Mouse (Mus musculus) forebrain, postnatal 0 days (tissue): Measurements from ENCODE around the gene Selenos. TPM values are rescaled to one million over a fixed set of nuclear protein-coding genes. Genes with fewer than 3 reads are reported as not detected.

Source experiments
- ATAC-seq: fragments of 200-750 bp; cut with Nextera tagmentation; 2 replicates; pipeline ENCODE4 v1.8.0; 2017; ENCODE audit warnings: mild to moderate bottlenecking, moderate library complexity
- DNase-seq: peaks from one replicate; pipeline ENCODE4 v3.0.0-alpha.2; 2015
- H3K27ac ChIP-seq: fragments of 300-500 bp; sonication (generic); 2 replicates; pipeline ENCODE4 v1.5.1; 2014; ENCODE audit warnings: low read depth, mild to moderate bottlenecking, antibody characterized with exemption, low read length, moderate library complexity, mixed read lengths
- H3K27me3 ChIP-seq: fragments of 300-500 bp; sonication (generic); 2 replicates; pipeline ENCODE4 v1.6.1; 2014; ENCODE audit warnings: mild to moderate bottlenecking, low read length, mixed read lengths; ENCODE audit not compliant: insufficient read depth
- H3K36me3 ChIP-seq: fragments of 300-500 bp; sonication (generic); 2 replicates; pipeline ENCODE4 v1.6.1; 2014; ENCODE audit warnings: mild to moderate bottlenecking, moderate library complexity; ENCODE audit not compliant: insufficient read depth
- H3K4me1 ChIP-seq: fragments of 300-500 bp; sonication (generic); 2 replicates; pipeline ENCODE4 v1.6.1; 2014; ENCODE audit warnings: antibody characterized with exemption; ENCODE audit not compliant: insufficient read depth
- H3K4me2 ChIP-seq: fragments of 300-500 bp; sonication (generic); 2 replicates; pipeline ENCODE4 v1.6.1; 2014; ENCODE audit warnings: low read depth, mild to moderate bottlenecking, moderate library complexity
- H3K4me3 ChIP-seq: fragments of 300-500 bp; sonication (generic); 2 replicates; pipeline ENCODE4 v1.5.1; 2014; ENCODE audit warnings: low read depth, low read length, mixed read lengths
- H3K9ac ChIP-seq: fragments of 300-500 bp; sonication (generic); 2 replicates; pipeline ENCODE4 v1.6.1; 2014; ENCODE audit warnings: mild to moderate bottlenecking
- H3K9me3 ChIP-seq: fragments of 300-500 bp; sonication (generic); 2 replicates; pipeline ENCODE4 v1.6.1; 2016; ENCODE audit warnings: low read length
- CTCF ChIP-seq: sonication (generic); IDR thresholded peaks from 2 replicates; pipeline ENCODE4 v1.5.1; 2016; ENCODE audit warnings: antibody characterized with exemption, control low read depth, low read depth
- WGBS: fragments of 180-500 bp; shearing (Covaris S2); extraction: QIAGEN DNeasy Blood & Tissue Kit; methylation state at CpG from one replicate; pipeline ENCODE4 v1.1.7; 2014; 5-methylcytosine and 5-hydroxymethylcytosine counted together
- polyA plus RNA-seq: library from polyadenylated mRNA; unstranded; fragments of >200 nt; fragmentation: Nextera tagmentation; extraction: Ambion mirVana; gene quantifications from 2 replicates; pipeline ENCODE4 v1.2.1, GENCODE M21; 2015
- total RNA-seq: library from RNA; depleted of rRNA; stranded (reverse); fragments of >200 nt; gene quantifications from 2 replicates; pipeline ENCODE4 v1.2.3, GENCODE M21; 2014; rRNA removed

The Selenos gene
- total and polyA plus RNA-seq, 2 experiments from 2014 or later: 52.2 to 110 TPM

- ATAC-seq (no peak), DNase-seq (no peak)
- no peak overlapping the region for H3K27ac ChIP-seq
- H3K4me2 ChIP-seq: no peak overlapping the region
- no peak overlapping the region for H3K4me3 ChIP-seq
- no peak overlapping the region for H3K9ac ChIP-seq
- 0 out of 2 replicates have a peak, but pooled peaks cover 5% of the 10 kb centered on the region for H3K36me3 ChIP-seq
- no peak for TF ChIP-seq CTCF
- no peaks in the 10 kb centered on the region for H3K9me3 ChIP-seq
- 87% methylated on average over 4 of the region's 4 CpGs for WGBS
- H3K4me1 ChIP-seq: 0 out of 2 replicates have a peak, but pooled peaks cover 5% of the 10 kb centered on the region
- H3K27me3 ChIP-seq: no peaks in the 10 kb centered on the region
Observed at GRCm38 (mm10) chr7:66131776-66132421, 52.5 kb downstream of the Selenos start.

DNA sequence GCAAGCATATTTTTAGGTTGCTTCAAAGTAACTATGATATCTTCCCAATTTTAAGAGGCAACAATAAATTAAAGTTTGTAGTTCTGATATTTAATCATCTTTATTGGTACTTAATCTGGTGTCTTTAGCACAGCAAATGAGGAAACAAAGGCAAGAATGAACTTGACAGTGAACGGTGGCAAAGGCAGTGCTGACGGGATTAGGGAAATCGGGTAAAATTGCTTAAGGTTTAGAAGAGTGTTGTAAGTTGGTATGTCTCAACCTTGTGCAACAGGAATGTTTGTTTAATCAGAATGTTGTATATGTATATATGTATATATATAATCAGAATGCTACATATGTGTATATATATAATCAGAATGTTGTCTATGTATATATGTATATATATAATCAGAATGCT lies 54.7 kb downstream of the Selenos start:
- H3K4me3 ChIP-seq: no peak overlapping the region
- H3K9me3 ChIP-seq: no peaks in the 10 kb centered on the region
- no peak for TF ChIP-seq CTCF
- no peak overlapping the region for H3K9ac ChIP-seq
- DNase-seq (no peak), ATAC-seq (no peak)
- no peaks in the 10 kb centered on the region for H3K36me3 ChIP-seq
- 0 out of 2 replicates have a peak, but pooled peaks cover 11% of the 10 kb centered on the region for H3K4me1 ChIP-seq
- no peaks in the 10 kb centered on the region for H3K27me3 ChIP-seq
- WGBS: 92% methylated on average over 3 of the region's 3 CpGs
- H3K27ac ChIP-seq: no peak overlapping the region
- H3K4me2 ChIP-seq: no peak overlapping the region

- 71% methylated on average over 3 of the region's 3 CpGs for WGBS
- no peak overlapping the region for H3K27ac ChIP-seq
- no peak overlapping the region for H3K9ac ChIP-seq
- H3K27me3 ChIP-seq: no peaks in the 10 kb centered on the region
- ATAC-seq: no peak
- no peak for DNase-seq
- peaks cover 17% of the 10 kb centered on the region for H3K4me1 ChIP-seq
- H3K9me3 ChIP-seq: no peaks in the 10 kb centered on the region
- no peak for TF ChIP-seq CTCF
- H3K4me3 ChIP-seq: no peak overlapping the region
- H3K36me3 ChIP-seq: no peaks in the 10 kb centered on the region
- no peak overlapping the region for H3K4me2 ChIP-seq
Observed at GRCm38 (mm10) chr7:66135644-66136043, 56.2 kb downstream of the Selenos start.

DNA sequence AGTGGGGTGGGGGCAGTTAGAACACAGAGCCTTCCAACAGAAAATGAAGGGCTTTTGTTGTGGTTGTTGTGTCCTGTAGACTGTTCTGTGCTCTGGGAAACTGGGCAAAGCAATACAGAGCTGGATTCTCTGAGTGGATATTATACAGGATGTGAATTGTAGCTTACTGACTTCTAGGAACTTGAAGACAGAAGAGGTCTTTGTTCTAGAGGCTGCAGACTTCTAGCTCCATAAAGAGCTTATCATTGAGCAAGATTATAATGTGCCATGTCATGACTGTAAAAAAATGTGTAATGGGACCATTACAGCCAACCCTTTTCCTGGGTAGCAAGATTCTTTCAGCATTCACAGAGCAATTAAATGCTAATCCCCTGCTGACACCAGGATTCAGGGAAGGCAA lies 56.7 kb downstream of the Selenos start:
- Histone ChIP-seq H3K4me2 (no peak overlapping the region), H3K9me3 (no peaks in the 10 kb centered on the region), H3K4me3 (no peak overlapping the region), H3K9ac (no peak overlapping the region), H3K36me3 (no peaks in the 10 kb centered on the region), H3K4me1 (peaks cover 22% of the 10 kb centered on the region), H3K27me3 (no peaks in the 10 kb centered on the region), H3K27ac (no peak overlapping the region)
- DNase-seq (no peak), ATAC-seq (0 out of 2 replicates have a peak, but pooled peaks have one; percentile 11)
- no peak for TF ChIP-seq CTCF

DNA sequence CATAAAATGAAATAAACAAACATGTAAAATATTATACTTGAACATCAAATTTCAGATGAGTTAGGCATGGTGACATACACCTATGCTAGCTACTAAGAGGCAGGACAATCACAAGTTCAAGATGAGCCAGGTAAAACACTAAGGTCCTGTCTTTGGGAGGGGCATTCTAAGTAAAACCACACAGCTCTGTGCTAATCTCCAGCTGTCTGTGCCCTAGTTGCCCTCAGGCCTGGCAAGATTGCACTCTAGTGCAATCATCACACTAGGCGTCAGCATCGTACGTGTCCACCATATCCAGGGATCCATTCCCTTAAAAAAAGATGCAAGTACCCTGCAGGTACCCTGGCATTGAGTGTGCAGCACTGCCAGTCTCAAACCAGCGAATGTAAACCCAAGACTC lies 57.9 kb downstream of the Selenos start:
- Histone ChIP-seq H3K27me3 (no peaks in the 10 kb centered on the region), H3K9ac (no peak overlapping the region), H3K4me2 (no peak overlapping the region), H3K27ac (no peak overlapping the region), H3K4me3 (no peak overlapping the region), H3K4me1 (peaks cover 24% of the 10 kb centered on the region), H3K36me3 (no peaks in the 10 kb centered on the region), H3K9me3 (no peaks in the 10 kb centered on the region)
- no peak for ATAC-seq
- WGBS: 86% methylated on average over 4 of the region's 4 CpGs
- TF ChIP-seq CTCF: no peak
- DNase-seq: no peak

GRCm38 (mm10) chr7:66138301-66138700 lies 58.9 kb downstream of the Selenos start:
- peak; percentile 40 for ATAC-seq
- WGBS: 23% methylated on average over 4 of the region's 4 CpGs
- Histone ChIP-seq H3K4me1 (peaks cover 30% of the 10 kb centered on the region), H3K27ac (no peak overlapping the region), H3K9me3 (no peaks in the 10 kb centered on the region), H3K4me2 (no peak overlapping the region), H3K4me3 (no peak overlapping the region), H3K27me3 (no peaks in the 10 kb centered on the region), H3K9ac (no peak overlapping the region), H3K36me3 (no peaks in the 10 kb centered on the region)
- DNase-seq: peak; percentile 58
- TF ChIP-seq CTCF: no peak

GRCm38 (mm10) chr7:66138878-66139277 lies 59.4 kb downstream of the Selenos start:
- 90% methylated on average over 5 of the region's 5 CpGs for WGBS
- H3K4me3 ChIP-seq: no peak overlapping the region
- H3K27me3 ChIP-seq: no peaks in the 10 kb centered on the region
- ATAC-seq: no peak
- H3K27ac ChIP-seq: no peak overlapping the region
- peaks cover 30% of the 10 kb centered on the region for H3K4me1 ChIP-seq
- H3K4me2 ChIP-seq: no peak overlapping the region
- no peak for TF ChIP-seq CTCF
- no peaks in the 10 kb centered on the region for H3K36me3 ChIP-seq
- no peaks in the 10 kb centered on the region for H3K9me3 ChIP-seq
- no peak overlapping the region for H3K9ac ChIP-seq
- no peak for DNase-seq

Other genes starting within 250 kb of the Selenos start
- 8.2 and 10.2 TPM in 2 replicates for gene Pcsk6, start 217.9 kb upstream of the Selenos start, total RNA-seq
- 1.6 and 2.4 TPM in 2 replicates for gene Pcsk6, start 217.9 kb upstream of the Selenos start, polyA plus RNA-seq
- not detected in 2 replicates for gene Gm45213, start 36.0 kb upstream of the Selenos start, total RNA-seq
- gene Gm45213, start 36.0 kb upstream of the Selenos start, polyA plus RNA-seq: not detected in 2 replicates
- 45.6 and 55.8 TPM in 2 replicates for gene Snrpa1, start 20.6 kb upstream of the Selenos start, total RNA-seq
- gene Snrpa1, start 20.6 kb upstream of the Selenos start, polyA plus RNA-seq: 135 TPM in 2 replicates
- 39.8 and 49.9 TPM in 2 replicates for gene Chsy1, start 29.9 kb downstream of the Selenos start, total RNA-seq
- 8.7 TPM in 2 replicates for gene Chsy1, start 29.9 kb downstream of the Selenos start, polyA plus RNA-seq